Mouse (Mus musculus) midbrain, embryonic 14.5 days (tissue): ENCODE results near the gene Gm11444. TPM values are rescaled to one million over a fixed set of nuclear protein-coding genes. Genes with fewer than 3 reads are reported as not detected.

Experiments
- ATAC-seq: fragments of 200-750 bp; cut with Nextera tagmentation; 2 replicates; pipeline ENCODE4 v1.8.0; 2017; ENCODE audit warnings: moderate number of reproducible peaks, moderate library complexity; ENCODE audit not compliant: low FRiP score, low TSS enrichment
- DNase-seq: peaks from one replicate; pipeline ENCODE4 v3.0.0-alpha.2; 2015
- H3K27ac ChIP-seq: fragments of 300-500 bp; sonication (generic); replicated peaks from 2 replicates; pipeline ENCODE4 v1.5.1; 2014; ENCODE audit warnings: mild to moderate bottlenecking, low read depth, low read length, moderate library complexity
- H3K27me3 ChIP-seq: fragments of 300-500 bp; sonication (generic); 2 replicates; pipeline ENCODE4 v1.6.1; 2014; ENCODE audit warnings: low read length, control low read depth, mixed read lengths; ENCODE audit not compliant: control insufficient read depth, insufficient read depth
- H3K36me3 ChIP-seq: fragments of 300-500 bp; sonication (generic); 2 replicates; pipeline ENCODE4 v1.6.1; 2014; ENCODE audit warnings: low read length, control low read depth; ENCODE audit not compliant: control insufficient read depth, insufficient read depth
- H3K4me1 ChIP-seq: fragments of 300-500 bp; sonication (generic); 2 replicates; pipeline ENCODE4 v1.6.1; 2014; ENCODE audit warnings: mild to moderate bottlenecking, antibody characterized with exemption, low read length, control low read depth; ENCODE audit not compliant: control insufficient read depth, insufficient read depth
- H3K4me2 ChIP-seq: fragments of 300-500 bp; sonication (generic); 2 replicates; pipeline ENCODE4 v1.6.1; 2014; ENCODE audit warnings: mild to moderate bottlenecking, low read length, moderate library complexity
- H3K4me3 ChIP-seq: fragments of 300-500 bp; sonication (generic); replicated peaks from 2 replicates; pipeline ENCODE4 v1.5.1; 2014; ENCODE audit warnings: low read depth, low read length
- H3K9ac ChIP-seq: fragments of 300-500 bp; sonication (generic); replicated peaks from 2 replicates; pipeline ENCODE4 v1.6.1; 2014; ENCODE audit warnings: mild to moderate bottlenecking, low read length, moderate library complexity
- H3K9me3 ChIP-seq: fragments of 300-500 bp; sonication (generic); 2 replicates; pipeline ENCODE4 v1.6.1; 2016; ENCODE audit warnings: low read length, control low read depth, mixed read lengths; ENCODE audit not compliant: control insufficient read depth
- WGBS: fragments of 180-500 bp; shearing (Covaris S2); extraction: QIAGEN DNeasy Blood & Tissue Kit; methylation state at CpG from one replicate; pipeline ENCODE4 v1.1.7; 2014; 5-methylcytosine and 5-hydroxymethylcytosine counted together
- polyA plus RNA-seq: library from polyadenylated mRNA; unstranded; fragments of >200 nt; fragmentation: Nextera tagmentation; extraction: Ambion mirVana; gene quantifications from 2 replicates; pipeline ENCODE4 v1.2.1, GENCODE M21; 2014

Gene Gm11444
- polyA plus RNA-seq, 1 experiment from 2014 or later, result not detected

DNA sequence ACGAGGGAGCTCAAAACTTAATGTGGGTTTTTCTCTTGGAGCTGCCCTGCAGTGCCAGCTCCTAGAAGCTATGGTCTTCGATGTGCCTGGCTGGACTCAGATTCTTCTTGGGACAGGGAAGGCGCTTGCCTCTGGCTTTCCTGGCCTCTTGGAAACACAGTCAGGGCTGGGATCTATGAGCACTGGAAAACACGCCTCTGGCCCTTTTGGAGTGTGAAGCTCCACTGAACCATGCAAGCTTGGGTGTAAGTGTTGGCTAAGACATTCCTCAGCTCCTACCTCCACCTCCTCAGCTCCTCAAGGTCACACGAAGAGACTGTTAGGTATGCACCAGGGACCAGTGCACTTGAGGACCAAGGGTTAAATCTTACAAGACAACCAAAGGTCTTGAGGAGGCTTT is 5.2 kb downstream of the Gm11444 start:
- no peak overlapping the region; the same call in 1 of the 2 replicates for H3K4me2 ChIP-seq
- H3K27me3 ChIP-seq, result peaks cover 58% of the 10 kb centered on the region
- H3K36me3 ChIP-seq, result no peaks in the 10 kb centered on the region
- no peak overlapping the region for H3K27ac ChIP-seq
- no peaks in the 10 kb centered on the region for H3K9me3 ChIP-seq
- no peak overlapping the region for H3K9ac ChIP-seq
- ATAC-seq (no peak), DNase-seq (no peak)
- 33% methylated on average over 5 of the region's 5 CpGs for WGBS
- no peak overlapping the region for H3K4me3 ChIP-seq
- H3K4me1 ChIP-seq, result peaks cover 13% of the 10 kb centered on the region; the same call in 1 of the 2 replicates

DNA sequence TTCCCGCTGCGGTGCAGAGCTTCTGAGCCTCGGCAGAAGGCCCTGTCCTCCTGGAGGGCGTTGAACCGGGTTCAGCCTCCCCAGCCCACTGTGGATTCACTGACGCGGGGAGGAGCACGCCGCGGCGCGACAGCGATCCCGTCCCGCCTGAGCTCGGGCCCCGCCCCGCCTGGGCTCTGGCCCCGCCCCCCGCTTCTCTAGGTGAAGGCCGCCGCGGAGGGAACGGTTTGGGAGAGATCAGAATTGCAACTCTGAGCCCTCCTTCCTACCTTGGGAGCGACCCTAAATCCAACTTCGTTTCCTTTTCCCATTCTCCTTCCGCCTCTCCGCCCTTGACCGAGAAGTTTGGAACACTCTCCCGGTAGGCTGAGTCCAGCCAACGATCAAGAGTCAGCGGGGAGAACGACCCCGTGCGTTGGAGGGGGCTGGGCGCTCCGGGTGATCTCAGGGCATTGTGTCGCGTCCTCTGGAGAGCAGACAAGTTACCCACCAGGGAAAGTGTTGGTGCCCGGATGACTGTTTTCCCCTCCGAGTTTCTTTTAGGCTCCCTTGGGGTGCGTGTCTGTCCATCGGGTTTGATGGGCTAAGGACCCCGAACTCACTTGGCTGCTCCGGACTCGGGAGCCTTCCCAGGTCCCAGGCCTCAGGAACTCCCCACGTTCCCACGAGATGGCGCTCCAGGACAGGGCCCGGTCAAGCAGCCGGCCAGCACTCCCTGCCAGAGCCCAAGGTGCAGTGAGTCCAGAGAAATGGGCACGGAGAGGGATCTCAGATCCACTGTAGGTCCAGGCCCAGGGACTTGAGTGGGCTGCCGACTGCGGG is 5.8 kb downstream of the Gm11444 start:
- Histone ChIP-seq H3K4me1 (peaks cover 13% of the 10 kb centered on the region; the same call in 1 of the 2 replicates), H3K27ac (no peak overlapping the region), H3K9me3 (no peaks in the 10 kb centered on the region), H3K4me3 (peak overlapping the region; percentile 32), H3K27me3 (peaks cover 64% of the 10 kb centered on the region), H3K4me2 (peak overlapping the region; percentile 69), H3K9ac (peak overlapping the region; percentile 29), H3K36me3 (no peaks in the 10 kb centered on the region)
- DNase-seq, result peak; percentile 87
- peak; percentile 7; the same call in 1 of the 2 replicates for ATAC-seq
- 1% methylated on average over 54 of the region's 54 CpGs for WGBS

- under 1% methylated on average over 18 of the region's 18 CpGs for WGBS
- H3K4me3 ChIP-seq, result peak overlapping the region; percentile 32
- H3K27me3 ChIP-seq, result peaks cover 74% of the 10 kb centered on the region
- no peak overlapping the region for H3K27ac ChIP-seq
- peak overlapping the region; percentile 69 for H3K4me2 ChIP-seq
- H3K9ac ChIP-seq, result no peak overlapping the region
- ATAC-seq (peak; percentile 52), DNase-seq (peak; percentile 81)
- no peaks in the 10 kb centered on the region for H3K9me3 ChIP-seq
- H3K4me1 ChIP-seq, result peaks cover 13% of the 10 kb centered on the region; the same call in 1 of the 2 replicates
- H3K36me3 ChIP-seq, result no peaks in the 10 kb centered on the region
Observed at GRCm38 (mm10) chr11:85843347-85843692, 6.8 kb downstream of the Gm11444 start.

GRCm38 (mm10) chr11:85842596-85843346 is 7.4 kb downstream of the Gm11444 start:
- ATAC-seq (no peak), DNase-seq (no peak)
- Histone ChIP-seq H3K4me2 (peak overlapping the region; percentile 69), H3K4me1 (peaks cover 13% of the 10 kb centered on the region; the same call in 1 of the 2 replicates), H3K4me3 (peak overlapping the region; percentile 32), H3K27me3 (peaks cover 80% of the 10 kb centered on the region), H3K27ac (no peak overlapping the region), H3K36me3 (no peaks in the 10 kb centered on the region), H3K9ac (no peak overlapping the region), H3K9me3 (no peaks in the 10 kb centered on the region)
- WGBS, result 4% methylated on average over 24 of the region's 24 CpGs

DNA sequence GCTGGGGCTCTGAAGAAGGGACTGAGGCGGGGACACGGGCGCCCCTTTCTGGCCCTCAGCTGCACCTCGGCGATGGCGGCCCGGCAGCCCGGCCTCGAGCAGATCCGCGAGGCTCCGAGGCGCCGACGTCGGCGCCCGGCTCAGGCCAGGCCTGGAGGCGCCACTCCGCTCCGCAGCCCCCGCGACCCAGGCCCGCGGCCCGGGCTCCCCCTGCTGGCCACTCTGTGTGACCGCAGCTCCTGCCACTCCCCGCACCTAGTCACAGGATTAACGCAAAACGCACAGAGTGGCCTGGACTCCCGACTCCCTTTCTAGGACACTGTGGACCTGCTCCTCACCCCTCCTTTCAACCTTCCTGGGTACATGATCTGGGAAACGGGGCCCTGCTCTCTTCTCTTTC is 8.2 kb downstream of the Gm11444 start:
- Histone ChIP-seq H3K4me1 (peaks cover 13% of the 10 kb centered on the region; the same call in 1 of the 2 replicates), H3K27ac (no peak overlapping the region), H3K9ac (0 out of 2 replicates have a peak overlapping the region, but pooled peaks have one; percentile 23), H3K4me3 (peak overlapping the region; percentile 31), H3K27me3 (peaks cover 88% of the 10 kb centered on the region), H3K9me3 (no peaks in the 10 kb centered on the region), H3K36me3 (no peaks in the 10 kb centered on the region), H3K4me2 (peak overlapping the region; percentile 58)
- DNase-seq (peak; percentile 87), ATAC-seq (peak; percentile 62)
- WGBS, result 0% methylated on average over 25 of the region's 32 CpGs

- 3% methylated on average over 8 of the region's 8 CpGs for WGBS
- Histone ChIP-seq H3K9me3 (no peaks in the 10 kb centered on the region), H3K4me2 (peak overlapping the region; percentile 58), H3K4me3 (peak overlapping the region; percentile 31; the same call in 1 of the 2 replicates), H3K36me3 (no peaks in the 10 kb centered on the region), H3K9ac (no peak overlapping the region), H3K27me3 (peaks cover 95% of the 10 kb centered on the region), H3K27ac (no peak overlapping the region), H3K4me1 (peaks cover 13% of the 10 kb centered on the region; the same call in 1 of the 2 replicates)
- no peak for ATAC-seq
- DNase-seq, result peak; percentile 56
Observed at GRCm38 (mm10) chr11:85841211-85841681, 8.9 kb downstream of the Gm11444 start.

DNA sequence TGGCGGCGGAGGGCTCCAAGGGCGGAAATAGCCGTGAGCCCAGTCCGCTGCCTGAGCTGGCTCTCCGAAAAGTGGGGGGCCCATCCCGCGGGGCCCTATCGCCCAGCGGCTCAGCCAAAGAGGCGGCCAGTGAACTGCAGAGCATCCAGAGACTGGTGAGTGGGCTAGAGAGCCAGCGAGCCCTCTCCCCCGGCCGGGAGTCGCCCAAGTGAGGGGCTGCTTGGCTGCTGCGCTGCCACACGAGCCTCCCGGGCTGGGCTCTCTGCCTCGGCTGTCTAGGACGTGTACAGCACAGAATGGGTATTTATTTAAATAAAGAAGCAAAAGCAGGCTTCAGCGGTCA is 9.4 kb downstream of the Gm11444 start:
- DNase-seq (peak; percentile 29), ATAC-seq (no peak)
- WGBS, result 1% methylated on average over 21 of the region's 21 CpGs
- Histone ChIP-seq H3K27ac (no peak overlapping the region), H3K27me3 (peaks cover 100% of the 10 kb centered on the region), H3K4me3 (peak overlapping the region; percentile 20), H3K36me3 (no peaks in the 10 kb centered on the region), H3K9ac (no peak overlapping the region), H3K4me2 (peak overlapping the region; percentile 30), H3K4me1 (peaks cover 13% of the 10 kb centered on the region; the same call in 1 of the 2 replicates), H3K9me3 (no peaks in the 10 kb centered on the region)

- no peaks in the 10 kb centered on the region for H3K36me3 ChIP-seq
- 3% methylated on average over 27 of the region's 27 CpGs for WGBS
Observed at GRCm38 (mm10) chr11:85840031-85840802, 9.9 kb downstream of the Gm11444 start.

More at GRCm38 (mm10) chr11:85840031-85840802, 9.9 kb downstream of the Gm11444 start:
- H3K27ac ChIP-seq, result no peak overlapping the region
- no peak overlapping the region for H3K9ac ChIP-seq
- ATAC-seq (no peak), DNase-seq (peak; percentile 68)
- peaks cover 100% of the 10 kb centered on the region for H3K27me3 ChIP-seq
- H3K4me2 ChIP-seq, result peak overlapping the region; percentile 30
- peak overlapping the region; percentile 20; the same call in 1 of the 2 replicates for H3K4me3 ChIP-seq
- H3K9me3 ChIP-seq, result no peaks in the 10 kb centered on the region
- H3K4me1 ChIP-seq, result peaks cover 13% of the 10 kb centered on the region; the same call in 1 of the 2 replicates
